In genomic region chr13:32924578-32925360, GRCm38 (mm10) we compare ENCODE assay signal across 12 mouse cellular contexts. TPM values are rescaled to one million over a fixed set of nuclear protein-coding genes. Genes with fewer than 3 reads are reported as not detected.
A peak's percentile ranks its signal among the peaks of the same experiment; 100 is the strongest.
DNase-seq lines count a peak whose midpoint lies in the region; ATAC-seq and TF ChIP-seq lines count a peak whose summit lies in the region.
"Had no signal": no experiment of that assay in that cellular context is flagged by ENCODE, and none has a peak within 500 bp of the region (broad histone marks: within the 10 kb centered on the region; RNA-seq: fewer than 3 reads in every experiment).

No protein-coding gene starts in this region.

- no peak for TF ChIP-seq CTCF in liver, postnatal 0 days (IDR thresholded peaks at IDR 0.05; ENCODE audit: low read depth)

- no peaks in the 10 kb centered on the region for H3K36me3 ChIP-seq in liver, postnatal 0 days (replicated peaks; ENCODE audit: insufficient read depth, low read length)
- H3K36me3 ChIP-seq in liver, embryonic 12.5 days = no peaks in the 10 kb centered on the region
- no peaks in the 10 kb centered on the region for H3K36me3 ChIP-seq in stomach, embryonic 14.5 days (ENCODE audit: control insufficient read depth, insufficient read depth, low read length)
- H3K36me3 ChIP-seq in forebrain, embryonic 14.5 days (ENCODE audit: control insufficient read depth, insufficient read depth, low read length) = no peaks in the 10 kb centered on the region
- H3K36me3 ChIP-seq: midbrain, embryonic 13.5 days had no signal

- ATAC-seq in liver, postnatal 0 days = peak; percentile 64
- ATAC-seq in liver, embryonic 12.5 days = no peak
- ATAC-seq in stomach, embryonic 14.5 days (ENCODE audit: insufficient number of reproducible peaks, insufficient read depth, low FRiP score, low read depth) = peak; percentile 91
- no peak for ATAC-seq in forebrain, embryonic 14.5 days
- ATAC-seq: forebrain, embryonic 13.5 days; midbrain, embryonic 13.5 days had no signal

- TF ChIP-seq EP300 in liver, postnatal 0 days (IDR thresholded peaks at IDR 0.05; ENCODE audit: low read depth) = no peak

- no peak overlapping the region for H3K27ac ChIP-seq in liver, postnatal 0 days (ENCODE audit: low read depth)
- H3K27ac ChIP-seq in liver, embryonic 12.5 days = no peak overlapping the region
- H3K27ac ChIP-seq in stomach, embryonic 14.5 days (ENCODE audit: low read length) = peak overlapping the region; percentile 15; the same call in 1 of the 2 replicates
- no peak overlapping the region for H3K27ac ChIP-seq in forebrain, embryonic 14.5 days (ENCODE audit: low read depth, low read length)
- H3K27ac ChIP-seq: forebrain, embryonic 13.5 days; midbrain, embryonic 13.5 days had no signal

- WGBS in liver, postnatal 0 days (ENCODE audit: insufficient replicate concordance) = 52% methylated on average over 7 of the region's 7 CpGs
- 47% methylated on average over 7 of the region's 7 CpGs for WGBS in liver, embryonic 12.5 days (ENCODE audit: insufficient replicate concordance)
- 33% methylated on average over 7 of the region's 7 CpGs for WGBS in stomach, embryonic 14.5 days
- 67% methylated on average over 7 of the region's 7 CpGs for WGBS in forebrain, embryonic 14.5 days

- H3K4me3 ChIP-seq in liver, postnatal 0 days (ENCODE audit: low read depth, low read length) = no peak overlapping the region
- no peak overlapping the region for H3K4me3 ChIP-seq in liver, embryonic 12.5 days
- no peak overlapping the region for H3K4me3 ChIP-seq in stomach, embryonic 14.5 days (ENCODE audit: low read depth, low read length)
- no peak overlapping the region for H3K4me3 ChIP-seq in forebrain, embryonic 14.5 days (ENCODE audit: low read depth, low read length)
- H3K4me3 ChIP-seq: forebrain, embryonic 13.5 days; midbrain, embryonic 13.5 days had no signal

- DNase-seq in liver, postnatal 0 days = no peak
- peak; percentile 66 for DNase-seq in heart, postnatal 4 days
- DNase-seq in kidney, postnatal 25 days = peak; percentile 36 to 76
- DNase-seq in spleen, adult 12 weeks (ENCODE audit: low spot score) = no peak
- DNase-seq in forebrain, embryonic 14.5 days (ENCODE audit: low spot score) = no peak
- DNase-seq in cerebellum, adult 18-20 months = no peak
- DNase-seq: thymus, adult 18-20 months had no signal

- H3K4me2 ChIP-seq in liver, postnatal 0 days (ENCODE audit: low read depth, low read length) = no peak overlapping the region
- H3K4me2 ChIP-seq in liver, embryonic 12.5 days = no peak overlapping the region
- no peak overlapping the region for H3K4me2 ChIP-seq in stomach, embryonic 14.5 days (replicated peaks; ENCODE audit: low read depth, low read length)
- H3K4me2 ChIP-seq in forebrain, embryonic 14.5 days (ENCODE audit: low read length) = no peak overlapping the region
- H3K4me2 ChIP-seq: forebrain, embryonic 13.5 days; midbrain, embryonic 13.5 days had no signal

- H3K27me3 ChIP-seq in liver, postnatal 0 days (ENCODE audit: insufficient read depth, low read length) = no peaks in the 10 kb centered on the region
- no peaks in the 10 kb centered on the region for H3K27me3 ChIP-seq in liver, embryonic 12.5 days (replicated peaks)
- no peaks in the 10 kb centered on the region for H3K27me3 ChIP-seq in stomach, embryonic 14.5 days (ENCODE audit: control insufficient read depth, insufficient read depth, low read length)
- H3K27me3 ChIP-seq in forebrain, embryonic 14.5 days (replicated peaks; ENCODE audit: control insufficient read depth, insufficient read depth, low read length) = no peaks in the 10 kb centered on the region
- H3K27me3 ChIP-seq: forebrain, embryonic 13.5 days; midbrain, embryonic 13.5 days had no signal

- H3K9me3 ChIP-seq in liver, postnatal 0 days (ENCODE audit: low read length) = no peaks in the 10 kb centered on the region
- H3K9me3 ChIP-seq in liver, embryonic 12.5 days (replicated peaks) = no peaks in the 10 kb centered on the region
- H3K9me3 ChIP-seq in stomach, embryonic 14.5 days (ENCODE audit: control insufficient read depth, low read depth, low read length) = no peaks in the 10 kb centered on the region
- no peaks in the 10 kb centered on the region for H3K9me3 ChIP-seq in forebrain, embryonic 14.5 days (replicated peaks; ENCODE audit: control insufficient read depth, low read length)
- H3K9me3 ChIP-seq: forebrain, embryonic 13.5 days; midbrain, embryonic 13.5 days had no signal

- H3K4me1 ChIP-seq in liver, postnatal 0 days (ENCODE audit: insufficient read depth) = no peaks in the 10 kb centered on the region
- peaks cover 6% of the 10 kb centered on the region; the same call in 1 of the 2 replicates for H3K4me1 ChIP-seq in liver, embryonic 12.5 days
- no peaks in the 10 kb centered on the region for H3K4me1 ChIP-seq in stomach, embryonic 14.5 days (ENCODE audit: control insufficient read depth, insufficient read depth, low read length)
- no peaks in the 10 kb centered on the region for H3K4me1 ChIP-seq in forebrain, embryonic 14.5 days (ENCODE audit: control insufficient read depth, insufficient read depth, low read length)
- H3K4me1 ChIP-seq: forebrain, embryonic 13.5 days; midbrain, embryonic 13.5 days had no signal

- no peak overlapping the region for H3K9ac ChIP-seq in liver, postnatal 0 days (replicated peaks)
- H3K9ac ChIP-seq in liver, embryonic 12.5 days = no peak overlapping the region
- no peak overlapping the region for H3K9ac ChIP-seq in stomach, embryonic 14.5 days (replicated peaks; ENCODE audit: low read depth, low read length)
- no peak overlapping the region for H3K9ac ChIP-seq in forebrain, embryonic 14.5 days (ENCODE audit: low read length)
- H3K9ac ChIP-seq: forebrain, embryonic 13.5 days; midbrain, embryonic 13.5 days had no signal

RNA-seq across cellular contexts. Expression of gene Serpinb1c, which starts 26.8 kb away (rescaled TPM):
- polyA plus RNA-seq in liver, postnatal 0 days (2015; fragmentation: Nextera tagmentation; extraction: Ambion mirVana) = not detected in 2 replicates
- 0.10 TPM in 1 of 2 replicates, not detected in the other for polyA plus RNA-seq in liver, embryonic 12.5 days (2016; fragmentation: Nextera tagmentation; extraction: Ambion mirVana)
- 1 to 10 TPM in 1 of 2 experiments, under 1 TPM in 1; 0.86 to 1.2 TPM for total RNA-seq in heart, postnatal 4 days (2021)
- not detected in 2 replicates for polyA plus RNA-seq in stomach, embryonic 14.5 days (2014; fragmentation: Nextera tagmentation; extraction: Ambion mirVana)
- not detected in 2 replicates for polyA plus RNA-seq in forebrain, embryonic 14.5 days (2014; fragmentation: Nextera tagmentation; extraction: Ambion mirVana)
- polyA plus RNA-seq: forebrain, embryonic 13.5 days; limb, embryonic 14.5 days; midbrain, embryonic 13.5 days had no signal

RNA-seq across cellular contexts. Expression of gene Serpinb6b, which starts 40.2 kb away (rescaled TPM):
- 2.9 TPM in 2 replicates for polyA plus RNA-seq in liver, postnatal 0 days (2015; fragmentation: Nextera tagmentation; extraction: Ambion mirVana)
- polyA plus RNA-seq in liver, embryonic 12.5 days (2016; fragmentation: Nextera tagmentation; extraction: Ambion mirVana) = 4.2 and 5.2 TPM in 2 replicates
- total RNA-seq in heart, postnatal 4 days (2021) = 10 to 100 TPM; 21.8 to 25.0 TPM
- polyA plus RNA-seq in stomach, embryonic 14.5 days (2014; fragmentation: Nextera tagmentation; extraction: Ambion mirVana) = 2.6 and 2.8 TPM in 2 replicates
- polyA plus RNA-seq in forebrain, embryonic 14.5 days (2014; fragmentation: Nextera tagmentation; extraction: Ambion mirVana) = 1.3 and 1.8 TPM in 2 replicates

Comparison
In these comparisons a context has a peak if more than half of its experiments do, and no peak if none do; other contexts are left out.
1. ATAC-seq: peak in liver, postnatal 0 days (single experiment) and stomach, embryonic 14.5 days (single experiment); none in liver, embryonic 12.5 days (single experiment) and forebrain, embryonic 14.5 days (single experiment).
2. DNase-seq: peak in heart, postnatal 4 days (single experiment) and kidney, postnatal 25 days (2 of 2); none in liver, postnatal 0 days (single experiment), spleen, adult 12 weeks (single experiment), forebrain, embryonic 14.5 days (single experiment) and cerebellum, adult 18-20 months (0 of 2).